Mouse (Mus musculus): ENCODE results near the gene Dcbld1.

- TF ChIP-seq CTCF (IDR thresholded peaks at IDR 0.05; ENCODE audit: low read depth, low read length) (no peak), POLR2A (IDR thresholded peaks at IDR 0.05; ENCODE audit: borderline replicate concordance, low read depth, low read length) (no peak)
Measured at GRCm38 (mm10) chr10:52368376-52368775, 135.0 kb downstream of the Dcbld1 start.

Measured in bone marrow macrophage, adult 2 months (primary cell).